Mouse (Mus musculus): ENCODE data around the gene Mst1r.

DNA sequence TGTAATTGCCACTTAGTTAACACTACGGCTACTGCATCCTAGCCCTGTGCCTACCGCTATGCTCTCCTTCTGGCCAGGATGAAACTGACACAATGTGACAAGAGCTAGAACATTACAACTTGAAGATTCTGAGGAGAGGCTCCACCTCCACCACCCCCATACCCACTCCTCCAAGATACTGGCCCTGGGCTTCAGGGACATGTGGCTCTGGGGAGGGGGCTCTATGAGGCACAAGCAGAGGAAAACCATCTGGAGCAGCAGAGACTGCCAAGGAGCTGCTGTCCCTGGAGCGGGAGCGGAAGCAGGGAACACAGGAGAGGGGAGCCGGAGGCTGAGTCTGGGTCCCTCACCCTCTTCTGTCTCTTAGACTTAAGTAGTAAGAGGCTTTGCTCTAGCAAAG lies 21.1 kb downstream of the Mst1r start:
- TF ChIP-seq POLR2A (IDR thresholded peaks at IDR 0.05; ENCODE audit: control insufficient read depth, extremely low read depth, insufficient read depth, low read length, poor library complexity) (no peak), CTCF (IDR thresholded peaks at IDR 0.05; ENCODE audit: borderline replicate concordance, control insufficient read depth, extremely low read depth, insufficient read depth, low read length, poor library complexity) (no peak)
